Mouse (Mus musculus): ENCODE data around the gene Rad51ap1. TPM values are rescaled to one million over a fixed set of nuclear protein-coding genes. Genes with fewer than 3 reads are reported as not detected.

Rad51ap1 gene
- 1 to 10 TPM; 4.1 to 4.9 TPM for total RNA-seq (2021)

GRCm38 (mm10) chr6:126939487-126940171, at the start of gene Rad51ap1, which contains the start of gene D6Wsu163e:
Rad51ap1 (minus strand) TSS chr6:126939587.
D6Wsu163e (plus strand) TSS chr6:126939962.
- DNase-seq (ENCODE audit: extremely low spot score in 1 of 2, low spot score in 2 of 2), result peak; percentile 93 to 98

GRCm38 (mm10) chr6:126981539-126982234, 42.3 kb upstream of the Rad51ap1 start:
- DNase-seq (ENCODE audit: extremely low spot score in 1 of 2, low spot score in 2 of 2), result no peak
- intact Hi-C loops (cut with DNase I), result no loop called here

More at GRCm38 (mm10) chr6:126939487-126940171, at the start of gene Rad51ap1, which contains the start of gene D6Wsu163e:
- intact Hi-C loops (cut with DNase I), result no loop called here

- intact Hi-C loops (cut with DNase I), result no loop called here
- no peak for DNase-seq (ENCODE audit: extremely low spot score in 1 of 2, low spot score in 2 of 2)
Observed at GRCm38 (mm10) chr6:126966241-126967026, 27.0 kb upstream of the Rad51ap1 start.

GRCm38 (mm10) chr6:126963426-126963825, 24.0 kb upstream of the Rad51ap1 start:
- DNase-seq (ENCODE audit: extremely low spot score in 1 of 2, low spot score in 2 of 2), result no peak
- intact Hi-C loops (cut with DNase I), result no loop called here

- intact Hi-C loops (cut with DNase I), result no loop called here
- DNase-seq (ENCODE audit: extremely low spot score in 1 of 2, low spot score in 2 of 2), result no peak
Observed at GRCm38 (mm10) chr6:126962709-126963108, 23.3 kb upstream of the Rad51ap1 start.

GRCm38 (mm10) chr6:126961371-126962018, 22.1 kb upstream of the Rad51ap1 start:
- no peak for DNase-seq (ENCODE audit: extremely low spot score in 1 of 2, low spot score in 2 of 2)
- intact Hi-C loops (cut with DNase I), result no loop called here

GRCm38 (mm10) chr6:126955734-126956133, 16.3 kb upstream of the Rad51ap1 start:
- peak; percentile 69 to 88 for DNase-seq (ENCODE audit: extremely low spot score in 1 of 2, low spot score in 2 of 2)
- intact Hi-C loops (cut with DNase I), result loop anchor here (5.0 to 10.0 kb wide), 2 partner anchors 132 to 409 kb away; no protein-coding TSS in a partner anchor

GRCm38 (mm10) chr6:126948336-126948735, 8.9 kb upstream of the Rad51ap1 start:
- no peak for DNase-seq (ENCODE audit: extremely low spot score in 1 of 2, low spot score in 2 of 2)
- intact Hi-C loops (cut with DNase I), result loop anchor here (5.0 kb wide), 1 partner anchor 499 kb away; the partner anchor contains the start of gene Parp11

- intact Hi-C loops (cut with DNase I), result no loop called here
- no peak for DNase-seq (ENCODE audit: extremely low spot score in 1 of 2, low spot score in 2 of 2)
Observed at GRCm38 (mm10) chr6:126940451-126940850, 1.1 kb upstream of the Rad51ap1 start.

GRCm38 (mm10) chr6:126938853-126939486, 417 bp downstream of the Rad51ap1 start:
- DNase-seq (ENCODE audit: extremely low spot score in 1 of 2, low spot score in 2 of 2), result no peak
- intact Hi-C loops (cut with DNase I), result no loop called here

- intact Hi-C loops (cut with DNase I), result no loop called here
- DNase-seq (ENCODE audit: extremely low spot score in 1 of 2, low spot score in 2 of 2), result no peak
Observed at GRCm38 (mm10) chr6:126938047-126938446, 1.3 kb downstream of the Rad51ap1 start.

- DNase-seq (ENCODE audit: extremely low spot score in 1 of 2, low spot score in 2 of 2), result no peak
- intact Hi-C loops (cut with DNase I), result no loop called here
Observed at GRCm38 (mm10) chr6:126932896-126933295, 6.5 kb downstream of the Rad51ap1 start.

- intact Hi-C loops (cut with DNase I), result no loop called here
- peak in 1 of 2 experiments; percentile 67 for DNase-seq (ENCODE audit: extremely low spot score in 1 of 2, low spot score in 2 of 2)
Observed at GRCm38 (mm10) chr6:126921111-126921881, 18.1 kb downstream of the Rad51ap1 start, which contains the start of gene Dyrk4. Dyrk4 (minus strand) TSS chr6:126921839.

GRCm38 (mm10) chr6:126914928-126915327, 24.5 kb downstream of the Rad51ap1 start:
- intact Hi-C loops (cut with DNase I), result no loop called here

GRCm38 (mm10) chr6:126910727-126911126, 28.7 kb downstream of the Rad51ap1 start:
- no peak for DNase-seq (ENCODE audit: extremely low spot score in 1 of 2, low spot score in 2 of 2)
- intact Hi-C loops (cut with DNase I), result no loop called here

More at GRCm38 (mm10) chr6:126914928-126915327, 24.5 kb downstream of the Rad51ap1 start:
- DNase-seq (ENCODE audit: extremely low spot score in 1 of 2, low spot score in 2 of 2), result no peak

GRCm38 (mm10) chr6:126907876-126908275, 31.5 kb downstream of the Rad51ap1 start:
- intact Hi-C loops (cut with DNase I), result no loop called here
- DNase-seq (ENCODE audit: extremely low spot score in 1 of 2, low spot score in 2 of 2), result no peak

- intact Hi-C loops (cut with DNase I), result no loop called here
- no peak for DNase-seq (ENCODE audit: extremely low spot score in 1 of 2, low spot score in 2 of 2)
Observed at GRCm38 (mm10) chr6:126907378-126907777, 32.0 kb downstream of the Rad51ap1 start.

Measured in left cerebral cortex, postnatal 10 days (tissue).